Mouse (Mus musculus) lung, postnatal 10 days (tissue): ENCODE results near the gene Pitpnc1.

Experiments used
- DNase-seq: peaks from one replicate; pipeline ENCODE4 v3.0.0; 2021

Pitpnc1 gene

DNA sequence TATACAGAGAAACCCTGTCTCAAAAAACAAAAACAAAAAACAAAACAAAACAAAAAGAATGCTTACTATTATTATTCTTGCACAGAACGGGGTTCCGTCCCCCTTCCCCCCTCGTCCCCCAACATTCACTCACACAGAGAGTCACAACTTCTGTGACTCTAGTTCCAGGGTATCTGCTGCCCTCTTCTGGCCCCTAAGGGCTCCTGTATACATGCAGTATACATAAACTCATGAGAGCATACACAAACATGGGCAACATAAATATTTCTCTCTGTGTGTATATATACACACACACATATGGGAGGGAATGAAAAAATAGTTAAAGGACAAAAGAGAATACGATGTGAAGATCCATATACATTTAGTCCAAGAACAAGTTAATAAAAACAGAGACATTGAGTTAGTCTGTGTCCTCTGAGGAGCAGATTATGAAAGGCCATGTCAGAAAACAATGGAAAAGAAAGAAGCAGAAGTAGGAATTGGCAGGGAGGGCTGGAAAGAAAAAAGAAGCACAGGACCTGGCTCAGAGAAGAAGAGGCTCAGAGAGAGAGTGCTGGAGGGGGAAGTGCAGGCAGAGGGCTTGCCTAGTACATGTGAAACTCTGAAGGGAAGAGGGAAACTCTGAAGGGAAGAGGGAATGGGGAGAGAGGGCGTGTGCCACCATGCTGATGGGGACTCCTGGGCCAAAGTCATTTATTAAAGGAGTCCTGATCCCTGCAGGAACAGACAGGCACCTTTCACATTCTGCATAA is 68.5 kb downstream of the Pitpnc1 start:
- no peak for DNase-seq

DNA sequence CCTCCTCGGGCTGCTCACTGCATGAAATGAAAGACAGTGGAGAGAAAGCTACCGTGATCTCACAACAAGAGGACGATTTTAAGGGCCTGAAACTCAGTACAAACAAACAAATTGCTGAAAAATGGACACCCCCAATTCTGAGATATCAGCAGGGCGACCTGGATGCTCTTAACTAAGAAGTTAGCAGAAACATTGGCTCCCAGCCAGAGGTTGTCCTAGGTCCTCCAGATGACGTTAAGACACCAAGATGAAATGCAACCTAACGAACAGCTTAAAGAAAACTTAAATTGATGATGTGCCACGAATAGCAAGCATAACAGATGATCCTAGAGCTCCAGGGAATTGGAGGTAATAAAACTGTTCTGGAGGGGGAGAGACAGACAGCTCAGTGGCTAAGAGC is 69.7 kb downstream of the Pitpnc1 start:
- no peak for DNase-seq

DNA sequence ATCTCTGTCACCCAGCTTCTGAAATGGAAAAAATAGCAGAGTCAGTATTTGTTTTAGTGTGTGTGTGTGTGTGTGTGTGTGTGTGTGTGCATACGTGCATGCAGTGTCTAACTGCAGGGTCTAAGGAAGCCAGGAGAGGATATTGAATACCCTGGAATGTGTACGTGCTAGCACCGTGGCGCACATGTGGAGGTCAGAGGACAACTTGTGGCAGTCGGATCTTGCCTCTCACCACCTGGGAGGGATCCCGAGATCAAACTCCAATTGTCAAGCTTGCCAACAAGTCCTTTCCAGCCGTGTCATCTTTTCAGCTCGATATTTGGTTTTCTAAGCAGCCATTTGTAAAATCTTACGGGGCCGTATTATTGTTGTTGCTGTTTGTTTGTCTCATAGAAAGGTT is 70.5 kb downstream of the Pitpnc1 start:
- DNase-seq: no peak

DNA sequence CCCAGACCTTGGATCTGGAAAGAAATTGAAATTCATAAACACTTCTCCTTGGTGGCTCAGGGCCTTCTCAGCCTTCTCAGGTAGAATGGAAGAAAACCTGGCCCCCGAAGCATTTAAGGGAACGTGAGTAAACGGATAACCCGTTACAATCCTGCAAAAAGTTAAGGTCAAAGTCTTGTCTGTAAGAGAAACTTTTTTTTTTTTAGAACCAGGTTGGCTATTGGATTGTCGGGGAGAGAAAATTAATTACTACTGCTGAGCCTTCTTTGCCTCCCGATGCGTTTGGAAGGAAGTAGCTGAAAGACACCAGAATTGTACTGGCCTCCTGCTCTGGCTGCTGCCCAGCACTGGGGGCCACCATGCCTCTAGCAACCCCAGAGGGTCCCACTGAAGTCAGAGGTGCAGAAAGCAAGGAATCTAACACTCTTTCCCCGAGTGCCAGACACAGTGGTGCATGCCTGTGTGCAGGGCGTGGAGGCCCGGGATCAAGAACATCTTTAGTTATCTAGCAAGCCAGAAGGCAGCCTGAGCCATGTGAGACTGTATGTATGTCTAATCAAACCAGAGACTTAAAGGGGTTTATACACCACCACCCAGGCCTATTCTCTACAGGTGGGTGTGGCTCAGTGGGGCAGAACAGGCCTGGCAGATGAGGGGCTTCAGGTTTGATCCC is 73.0 kb downstream of the Pitpnc1 start:
- DNase-seq: no peak

DNA sequence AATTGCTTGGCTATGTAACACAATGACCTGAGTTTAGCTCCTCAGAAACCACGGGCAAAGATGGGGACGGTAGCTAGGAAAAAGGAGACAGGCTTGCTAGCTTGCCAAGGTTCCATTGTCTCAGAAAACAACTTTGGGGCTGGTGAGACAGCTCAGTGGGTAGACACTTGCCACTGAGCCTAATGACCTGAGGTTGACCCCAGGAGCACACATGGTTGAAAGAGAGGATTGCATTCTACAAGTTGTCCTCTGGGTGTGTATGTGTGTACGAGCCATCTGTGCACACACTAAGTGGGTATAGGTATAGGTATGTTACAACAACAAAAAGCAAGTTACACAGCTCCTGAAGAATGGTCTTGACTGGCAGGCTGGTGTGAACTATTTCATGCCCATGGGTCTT is 76.3 kb downstream of the Pitpnc1 start:
- no peak for DNase-seq

DNA sequence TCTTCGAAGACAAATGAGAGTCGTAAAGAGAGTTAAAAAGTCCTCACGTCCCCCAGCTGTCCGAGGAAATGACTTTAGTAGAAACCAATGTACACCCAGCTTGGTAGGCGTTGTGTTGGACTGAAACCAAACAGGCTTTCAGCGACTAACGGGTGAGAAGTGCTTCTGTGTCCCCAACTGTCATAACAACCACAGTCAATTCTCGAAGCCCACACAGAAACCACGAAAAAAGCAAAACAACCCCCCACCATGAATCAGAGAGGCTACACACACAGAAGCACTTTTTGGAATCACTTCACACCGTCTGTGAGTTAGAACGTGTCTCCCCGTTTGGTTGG is 76.7 kb downstream of the Pitpnc1 start:
- peak; percentile 34 for DNase-seq

DNA sequence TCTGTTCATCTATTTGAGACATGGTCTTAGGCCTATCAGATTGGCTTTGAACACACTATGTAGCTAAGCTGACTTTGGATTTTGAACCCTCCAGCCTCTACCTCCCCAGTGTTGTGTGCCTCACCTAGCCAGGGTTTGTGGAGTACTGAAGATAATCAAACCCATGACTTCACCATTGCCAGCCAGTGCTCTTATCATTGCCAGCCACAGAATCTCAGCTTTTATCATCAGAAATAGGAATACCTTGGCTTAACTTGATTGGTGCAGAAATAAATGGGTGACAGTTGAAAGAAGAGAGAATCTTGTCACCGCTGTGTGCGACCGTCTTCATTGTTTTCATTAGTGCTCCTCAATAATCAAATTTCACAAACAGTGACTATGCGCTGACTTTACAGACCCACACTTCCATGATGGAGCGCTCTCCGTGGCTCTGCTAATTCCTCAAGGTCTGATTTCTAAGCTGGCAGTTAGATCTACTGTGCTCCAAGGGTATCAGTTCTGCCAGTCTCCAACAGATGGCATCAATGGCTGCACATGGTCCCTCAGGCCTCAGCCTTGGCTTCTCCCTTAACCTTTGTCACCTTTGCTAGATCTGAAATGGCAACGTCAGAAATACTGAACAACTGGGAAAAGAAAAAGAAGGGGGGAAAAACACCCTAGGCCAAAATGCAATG is 77.2 kb downstream of the Pitpnc1 start:
- peak; percentile 20 for DNase-seq

DNA sequence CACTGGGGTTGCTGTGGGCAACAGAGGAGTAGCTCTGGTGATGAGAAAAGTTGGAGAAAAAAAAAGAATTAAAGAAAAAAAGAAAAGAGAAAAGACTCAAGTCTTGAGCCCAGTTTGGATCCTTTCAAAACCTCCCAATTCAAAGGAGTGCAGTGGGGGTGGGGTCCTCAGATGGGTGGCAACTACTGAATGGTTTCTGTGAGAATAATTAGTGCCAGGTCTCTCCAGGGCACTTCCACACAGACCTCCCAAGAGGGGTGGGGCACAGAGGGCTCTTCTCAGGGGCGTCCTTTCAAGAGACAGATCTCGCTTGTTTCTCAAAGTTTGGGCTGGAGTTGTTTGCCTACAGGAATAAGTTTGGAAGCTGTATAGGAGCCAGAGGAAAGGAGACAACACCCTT is 80.0 kb downstream of the Pitpnc1 start:
- no peak for DNase-seq

DNA sequence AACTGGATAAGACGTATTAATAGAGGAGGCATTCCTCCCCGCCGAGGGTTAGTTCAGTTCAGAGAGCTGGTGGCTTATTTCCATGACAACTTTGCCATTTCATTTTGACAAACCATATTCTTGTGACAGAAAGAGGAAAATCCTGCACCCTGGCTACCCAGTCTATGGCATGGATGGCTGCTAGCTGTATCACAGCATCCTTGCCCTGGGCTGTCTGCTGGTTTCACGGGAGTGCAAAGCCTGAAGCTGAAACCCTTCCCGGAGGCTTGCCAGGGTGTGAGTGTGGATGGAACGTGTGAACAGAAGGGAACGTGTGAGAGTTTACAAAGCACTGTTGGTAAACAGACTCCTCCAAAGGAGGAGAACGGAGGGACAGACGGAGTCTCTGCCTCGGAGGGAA is 80.5 kb downstream of the Pitpnc1 start:
- DNase-seq: no peak

DNA sequence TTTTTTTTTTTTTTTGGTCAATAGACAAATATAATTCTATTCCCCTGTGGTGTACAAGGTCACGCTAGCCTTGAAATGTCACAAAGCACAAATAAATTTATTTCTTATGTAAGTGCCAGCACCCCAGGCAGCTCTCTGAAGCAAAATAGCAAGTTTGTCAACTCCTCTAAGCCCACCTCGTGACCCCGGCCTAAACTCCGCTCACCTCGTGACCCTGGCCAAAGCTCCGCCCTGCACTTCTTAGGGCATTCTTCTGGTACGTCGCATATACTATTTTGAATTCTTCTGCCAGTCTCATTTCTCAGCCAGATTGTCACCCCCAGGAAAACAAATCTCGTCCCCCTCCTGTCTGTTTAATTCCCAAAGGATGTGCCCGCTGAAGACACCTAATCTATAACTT is 84.0 kb downstream of the Pitpnc1 start:
- no peak for DNase-seq

DNA sequence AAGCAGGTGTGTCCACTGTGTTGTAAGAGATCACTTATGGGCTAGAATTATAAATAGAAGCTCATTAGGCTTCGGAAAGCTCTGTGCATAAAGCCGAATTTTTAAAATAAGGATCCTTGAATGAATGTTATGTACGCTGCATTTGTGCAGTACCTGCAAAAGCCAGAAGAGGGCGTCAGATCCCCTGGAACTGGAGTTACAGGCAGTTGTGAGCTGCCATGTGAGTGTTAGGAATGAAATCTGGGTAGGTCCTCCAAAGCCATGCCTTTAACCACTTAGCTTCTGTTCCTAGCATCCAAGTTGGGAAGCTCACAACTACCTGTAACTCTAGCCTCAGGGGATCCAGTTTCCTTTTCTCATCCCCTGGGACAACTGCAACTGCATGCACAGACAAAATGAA is 85.2 kb downstream of the Pitpnc1 start:
- peak; percentile 52 for DNase-seq

DNA sequence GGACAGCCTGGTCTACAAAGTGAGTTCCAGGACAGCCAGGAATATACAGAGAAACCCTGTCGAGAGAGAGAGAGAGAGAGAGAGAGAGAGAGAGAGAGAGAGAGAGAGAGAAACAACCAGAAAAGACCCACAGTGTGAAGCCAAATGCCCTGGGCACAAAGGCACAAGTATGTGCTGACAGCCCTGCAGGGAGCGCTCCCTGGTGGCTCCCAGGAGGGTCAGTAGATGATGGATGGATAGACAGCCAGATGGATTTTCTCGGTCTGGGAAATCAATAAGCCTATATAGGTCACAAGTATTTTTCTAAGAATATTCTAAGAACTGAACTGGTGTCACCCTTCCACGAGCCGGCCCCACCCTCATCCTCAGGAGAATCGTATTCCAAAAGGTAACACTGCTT is 86.5 kb downstream of the Pitpnc1 start:
- no peak for DNase-seq

DNA sequence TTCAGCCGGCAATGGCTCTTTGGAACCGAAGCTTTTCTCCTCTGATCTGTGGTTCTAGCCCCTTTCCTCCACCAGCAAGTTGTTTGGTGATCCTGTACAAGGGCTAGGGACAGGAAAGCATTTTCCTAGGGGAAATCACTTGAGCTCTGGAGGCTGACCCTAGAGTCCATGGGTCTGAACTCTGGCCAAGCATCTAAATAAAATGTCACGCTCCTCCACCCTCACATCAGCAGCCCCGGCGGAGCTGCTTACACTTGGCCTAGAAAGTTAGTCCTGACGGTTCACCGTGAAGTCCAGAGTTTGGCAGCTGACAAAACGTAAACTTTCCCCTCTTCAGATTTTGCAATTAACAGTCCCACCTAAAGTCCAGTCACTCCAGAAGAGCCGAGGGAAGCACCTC is 90.5 kb downstream of the Pitpnc1 start:
- DNase-seq: peak; percentile 23

DNA sequence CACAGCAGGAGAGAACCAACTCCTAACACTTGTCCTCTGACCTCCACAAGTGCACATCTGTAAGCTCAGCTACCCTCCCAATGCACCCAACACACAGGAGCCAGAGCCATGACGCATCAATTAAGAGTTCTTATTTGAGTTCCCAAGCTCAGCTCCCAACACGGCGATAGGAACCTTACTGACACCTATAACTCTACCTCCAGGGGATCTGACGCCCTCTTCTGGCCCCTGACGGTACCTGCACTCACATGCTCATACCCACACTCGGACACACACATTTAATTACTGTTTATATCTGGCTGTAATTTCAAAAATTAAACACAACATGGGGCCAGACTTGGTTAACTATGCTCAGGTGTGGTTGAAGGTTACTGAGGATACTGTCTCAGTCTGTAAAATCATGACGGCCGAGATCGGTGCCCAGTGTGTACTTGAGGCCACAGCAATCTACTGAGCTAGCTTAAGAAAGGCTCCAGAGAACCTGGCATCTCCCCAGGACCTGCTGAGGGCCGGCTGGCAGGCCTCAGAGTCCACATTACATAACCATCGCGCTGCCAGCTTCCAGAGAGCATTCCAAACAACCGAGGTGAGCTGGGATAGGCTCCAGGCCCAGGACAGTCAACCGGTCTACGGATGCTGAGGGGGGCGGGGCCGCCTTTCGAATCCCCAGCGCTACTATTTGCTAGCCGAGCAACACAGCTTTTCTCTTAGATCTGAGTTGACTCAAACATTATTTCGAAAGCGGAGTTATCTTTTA is 91.2 kb downstream of the Pitpnc1 start:
- peak; percentile 78 for DNase-seq

DNA sequence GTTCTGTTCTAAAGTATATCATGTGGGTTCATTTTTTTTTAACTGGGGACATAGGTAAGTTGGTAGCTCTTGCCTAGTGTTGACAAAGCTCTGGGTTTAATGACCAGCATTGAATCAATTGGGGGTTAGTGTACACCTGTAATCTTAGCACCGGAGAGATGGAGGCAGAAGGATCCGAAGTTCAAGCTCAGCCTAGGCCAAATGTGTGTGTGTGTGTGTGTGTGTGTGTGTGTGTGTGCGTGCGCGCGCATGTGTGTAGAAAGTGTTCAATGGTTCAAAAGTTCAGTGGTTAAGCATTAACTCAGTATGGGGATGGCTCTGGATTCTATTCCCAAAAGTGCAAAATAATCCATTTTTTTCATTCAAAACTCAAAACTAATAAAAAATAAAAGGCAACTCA is 93.2 kb downstream of the Pitpnc1 start:
- DNase-seq: no peak

DNA sequence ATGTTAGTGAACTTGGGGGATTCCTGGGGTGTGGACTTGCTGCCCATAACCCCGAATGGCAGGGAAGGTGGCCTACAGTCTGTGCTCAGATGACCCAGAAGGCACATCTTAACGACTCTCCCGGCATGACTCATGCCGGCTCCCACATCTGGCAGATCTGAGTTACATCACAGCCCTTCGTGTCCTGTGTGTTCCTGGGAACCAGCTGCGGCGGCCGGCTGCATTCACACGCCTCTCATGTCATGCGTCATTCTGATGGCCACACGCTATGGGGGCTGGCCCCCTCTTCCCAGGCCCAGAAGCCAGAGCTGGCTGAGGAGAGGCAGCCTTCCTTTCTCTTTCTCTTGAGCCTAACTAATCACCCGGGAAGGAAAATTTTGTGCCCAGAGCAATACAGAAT is 94.2 kb downstream of the Pitpnc1 start:
- peak; percentile 84 for DNase-seq

DNA sequence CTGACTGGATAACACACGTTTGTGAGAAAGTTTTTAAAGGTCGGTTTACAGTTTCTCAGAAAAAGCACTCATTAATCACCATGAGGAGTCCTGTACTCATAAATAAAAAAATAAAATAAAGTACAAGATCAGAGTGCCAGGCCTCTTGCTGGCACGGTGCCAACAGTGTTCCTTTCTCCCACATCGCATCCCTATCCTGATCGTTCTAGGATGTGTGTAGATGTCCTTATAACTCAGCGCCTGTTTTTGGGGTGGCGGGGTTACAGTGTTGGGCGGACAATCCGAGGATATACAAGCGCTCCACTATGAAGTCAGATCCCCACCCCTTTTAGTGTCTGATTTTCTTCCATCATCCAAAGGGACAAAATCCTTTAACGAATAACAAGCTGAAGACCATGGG is 94.7 kb downstream of the Pitpnc1 start:
- no peak for DNase-seq

DNA sequence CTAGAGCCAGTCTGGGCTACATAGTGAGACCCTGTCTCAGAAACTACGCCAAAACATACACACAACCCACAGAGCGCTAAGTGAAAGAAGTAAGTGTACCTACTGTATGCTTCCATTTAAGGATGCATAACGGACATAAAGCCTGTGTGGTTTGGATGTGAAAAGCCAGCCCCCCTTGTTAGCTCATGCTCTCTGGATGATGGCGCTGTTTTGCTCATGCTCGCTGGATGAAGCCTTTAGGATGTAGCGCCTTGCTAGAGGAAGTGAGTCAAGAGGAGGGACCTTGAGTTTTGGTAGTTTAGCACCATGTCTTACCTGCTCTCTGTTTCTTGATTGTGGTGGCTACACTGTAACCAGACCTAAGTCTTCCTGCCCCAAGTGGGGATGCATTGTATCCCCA is 96.9 kb downstream of the Pitpnc1 start:
- DNase-seq: no peak

DNA sequence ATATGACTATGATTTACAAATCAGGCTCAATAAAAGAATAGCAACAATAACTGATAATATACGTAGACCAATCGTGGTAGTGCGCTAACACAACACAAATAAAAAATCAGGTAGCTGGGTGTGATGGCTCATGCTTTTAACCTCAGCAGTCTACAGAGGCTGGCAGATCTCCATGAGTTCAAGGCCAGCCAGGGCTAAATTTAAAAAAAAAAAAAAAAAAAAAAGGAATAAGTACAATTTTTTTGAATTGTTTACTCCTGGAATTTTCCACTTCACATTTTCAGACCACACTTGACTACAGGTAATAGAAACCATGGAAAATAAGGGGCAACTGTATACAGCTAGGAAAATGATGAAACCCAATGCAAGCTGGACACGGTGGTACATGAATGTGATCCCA is 97.3 kb downstream of the Pitpnc1 start:
- DNase-seq: no peak

DNA sequence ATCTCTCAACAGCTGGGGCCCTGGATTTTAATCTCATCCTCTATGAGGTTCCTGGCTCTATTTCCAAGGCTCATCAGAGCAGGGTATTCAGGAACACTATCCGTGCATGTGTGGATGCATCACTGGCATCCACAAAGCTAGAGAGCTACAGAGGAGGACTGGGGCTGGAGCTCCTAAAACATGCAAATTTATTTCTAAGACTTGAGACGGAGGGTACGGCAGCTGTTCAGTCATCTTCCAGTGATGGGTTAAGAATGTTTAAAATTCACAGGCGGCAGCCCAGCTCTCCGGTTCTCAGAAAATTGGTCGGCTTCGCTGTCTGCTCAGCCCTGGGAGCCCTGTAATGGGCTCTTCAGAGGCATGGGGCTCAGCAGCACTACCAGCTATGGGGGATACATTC is 97.8 kb downstream of the Pitpnc1 start:
- no peak for DNase-seq

DNA sequence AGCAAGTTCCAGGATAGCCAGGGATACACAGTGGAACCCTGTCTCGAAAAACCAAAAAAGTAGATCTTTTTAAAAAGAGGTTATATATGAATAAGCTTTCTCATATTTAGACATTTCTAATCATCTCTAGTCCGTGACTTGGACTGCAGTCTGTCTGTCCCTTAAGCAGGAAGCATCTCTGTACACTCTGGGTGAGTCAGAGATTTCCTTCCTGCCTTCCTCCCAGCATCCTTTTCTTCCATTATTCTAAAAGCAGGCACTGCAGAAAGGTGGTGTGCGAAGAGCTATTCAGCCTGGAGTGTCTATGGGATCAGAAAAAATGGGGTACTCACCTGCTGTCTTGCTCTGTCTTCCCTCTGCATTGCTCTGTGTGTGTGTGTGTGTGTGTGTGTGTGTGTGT is 100.0 kb downstream of the Pitpnc1 start:
- DNase-seq: no peak

DNA sequence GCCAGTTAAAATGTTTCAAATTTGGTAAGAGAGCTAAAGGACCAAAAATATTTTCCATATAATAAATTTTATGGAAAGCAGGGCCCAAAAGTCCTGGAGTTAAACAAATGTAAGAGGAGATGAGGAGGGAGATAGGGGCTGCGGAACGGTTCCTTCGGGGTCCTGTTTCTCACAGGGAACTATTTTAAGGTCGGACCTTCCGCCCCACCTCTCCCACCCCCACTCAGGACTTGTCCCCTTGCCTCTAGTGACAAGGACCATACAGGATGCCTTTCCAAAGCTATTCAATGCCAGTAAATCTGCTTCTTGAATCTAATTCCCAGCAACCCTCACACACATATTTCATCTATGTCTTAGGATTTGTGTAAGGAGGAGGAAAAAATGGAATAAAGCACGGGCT is 100.8 kb downstream of the Pitpnc1 start:
- no peak for DNase-seq

DNA sequence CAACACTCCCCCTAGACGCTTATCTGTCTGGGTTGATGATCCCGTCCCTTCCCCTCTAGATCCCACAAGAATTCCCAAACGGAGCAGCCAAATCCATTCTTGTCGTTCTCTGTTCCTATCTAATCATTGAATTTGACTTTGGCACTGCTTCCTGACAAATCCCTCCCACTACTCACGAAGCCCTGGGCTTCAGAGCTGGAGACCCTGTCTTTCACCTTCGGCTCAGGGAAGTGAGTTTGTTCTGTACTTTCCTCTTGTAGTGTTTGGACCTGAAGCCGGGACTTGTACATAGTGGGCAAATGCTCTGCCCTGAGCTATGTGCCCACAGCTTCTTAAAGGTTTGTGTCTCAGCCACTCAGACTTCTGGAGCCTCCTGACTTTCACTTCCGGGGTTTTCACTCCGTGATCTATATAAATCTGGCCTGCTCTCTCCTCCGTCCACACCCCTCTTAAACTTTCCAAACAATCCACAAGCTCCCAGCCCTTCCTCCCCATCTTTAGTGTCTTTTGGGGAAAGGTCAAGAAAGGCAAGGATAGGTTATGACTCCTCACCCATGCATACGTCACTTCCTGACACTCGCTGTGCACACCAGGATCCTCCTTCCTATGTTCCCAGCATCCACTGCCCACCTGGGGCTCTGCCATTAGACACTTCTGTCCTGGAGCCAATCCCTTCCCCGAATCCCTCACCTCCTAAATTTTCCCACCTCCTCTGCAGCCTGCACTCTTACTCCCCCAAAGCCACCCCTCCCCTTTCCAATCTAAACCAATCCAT is 104.4 kb downstream of the Pitpnc1 start:
- no peak for DNase-seq
